Mouse (Mus musculus): ENCODE data around the gene Cnnm1. TPM values are rescaled to one million over a fixed set of nuclear protein-coding genes. Genes with fewer than 3 reads are reported as not detected.

Cnnm1 gene
- polyA plus RNA-seq, 1 experiment: not detected

GRCm38 (mm10) chr19:43465076-43465475, 24.8 kb downstream of the Cnnm1 start:
- Histone ChIP-seq H3K4me3 (no peak overlapping the region), H3K4me2 (ENCODE audit: low read depth) (no peak overlapping the region), H3K79me2 (ENCODE audit: control insufficient read depth, insufficient read depth) (no peaks in the 10 kb centered on the region), H3K36me3 (ENCODE audit: control insufficient read depth, insufficient read depth) (no peaks in the 10 kb centered on the region), H3ac (ENCODE audit: control insufficient read depth, insufficient read length) (no peak overlapping the region), H3K27me3 (ENCODE audit: control insufficient read depth, insufficient read depth, insufficient read length) (peaks cover 41% of the 10 kb centered on the region)
- TF ChIP-seq MYOG (IDR thresholded peaks at IDR 0.05; ENCODE audit: control insufficient read depth in 1 of 3, insufficient read depth in 1 of 3, insufficient read length in 2 of 3, low read depth in 2 of 3) (no peak), USF1 (IDR thresholded peaks at IDR 0.05; ENCODE audit: low read depth) (no peak), SRF (IDR thresholded peaks at IDR 0.05; ENCODE audit: control insufficient read depth, insufficient read length, low read depth) (no peak), POLR2A (IDR thresholded peaks at IDR 0.05; ENCODE audit: insufficient read length, low read depth) (no peak), TCF3 (IDR thresholded peaks at IDR 0.05; ENCODE audit: insufficient read length, low read depth) (no peak), TCF12 (IDR thresholded peaks at IDR 0.05; ENCODE audit: insufficient read depth, poor library complexity, severe bottlenecking) (no peak), POLR2AphosphoS2 (IDR thresholded peaks at IDR 0.05; ENCODE audit: insufficient read length, low read depth) (no peak), MAX (IDR thresholded peaks at IDR 0.05; ENCODE audit: low read depth) (no peak), REST (IDR thresholded peaks at IDR 0.05; ENCODE audit: insufficient read depth, insufficient read length) (no peak), E2F4 (IDR thresholded peaks at IDR 0.05; ENCODE audit: insufficient read depth) (no peak), CEBPB (IDR thresholded peaks at IDR 0.05; ENCODE audit: insufficient read depth, poor library complexity, severe bottlenecking) (no peak), MYOD1 (IDR thresholded peaks at IDR 0.05; ENCODE audit: control insufficient read depth in 1 of 3, insufficient read length in 2 of 3, low read depth in 2 of 3) (no peak)

- H3K36me3 ChIP-seq (ENCODE audit: control insufficient read depth, insufficient read depth): no peaks in the 10 kb centered on the region
- H3ac ChIP-seq (ENCODE audit: control insufficient read depth, insufficient read length): no peak overlapping the region
- peaks cover 44% of the 10 kb centered on the region for H3K27me3 ChIP-seq (ENCODE audit: control insufficient read depth, insufficient read depth, insufficient read length)
- TF ChIP-seq POLR2AphosphoS2 (IDR thresholded peaks at IDR 0.05; ENCODE audit: insufficient read length, low read depth) (no peak), SRF (IDR thresholded peaks at IDR 0.05; ENCODE audit: control insufficient read depth, insufficient read length, low read depth) (no peak), REST (IDR thresholded peaks at IDR 0.05; ENCODE audit: insufficient read depth, insufficient read length) (no peak), TCF3 (IDR thresholded peaks at IDR 0.05; ENCODE audit: insufficient read length, low read depth) (no peak), USF1 (IDR thresholded peaks at IDR 0.05; ENCODE audit: low read depth) (no peak), MYOG (IDR thresholded peaks at IDR 0.05; ENCODE audit: control insufficient read depth in 1 of 3, insufficient read depth in 1 of 3, insufficient read length in 2 of 3, low read depth in 2 of 3) (no peak), POLR2A (IDR thresholded peaks at IDR 0.05; ENCODE audit: insufficient read length, low read depth) (no peak), E2F4 (IDR thresholded peaks at IDR 0.05; ENCODE audit: insufficient read depth) (no peak), MYOD1 (IDR thresholded peaks at IDR 0.05; ENCODE audit: control insufficient read depth in 1 of 3, insufficient read length in 2 of 3, low read depth in 2 of 3) (no peak), CEBPB (IDR thresholded peaks at IDR 0.05; ENCODE audit: insufficient read depth, poor library complexity, severe bottlenecking) (no peak), MAX (IDR thresholded peaks at IDR 0.05; ENCODE audit: low read depth) (no peak), TCF12 (IDR thresholded peaks at IDR 0.05; ENCODE audit: insufficient read depth, poor library complexity, severe bottlenecking) (no peak)
- H3K4me2 ChIP-seq (ENCODE audit: low read depth): no peak overlapping the region
- no peak overlapping the region for H3K4me3 ChIP-seq
- H3K79me2 ChIP-seq (ENCODE audit: control insufficient read depth, insufficient read depth): no peaks in the 10 kb centered on the region
Measured at GRCm38 (mm10) chr19:43465601-43466255, 25.5 kb downstream of the Cnnm1 start.

- no peak overlapping the region for H3ac ChIP-seq (ENCODE audit: control insufficient read depth, insufficient read length)
- no peaks in the 10 kb centered on the region for H3K79me2 ChIP-seq (ENCODE audit: control insufficient read depth, insufficient read depth)
- TF ChIP-seq REST (IDR thresholded peaks at IDR 0.05; ENCODE audit: insufficient read depth, insufficient read length) (no peak), TCF3 (IDR thresholded peaks at IDR 0.05; ENCODE audit: insufficient read length, low read depth) (no peak), CEBPB (IDR thresholded peaks at IDR 0.05; ENCODE audit: insufficient read depth, poor library complexity, severe bottlenecking) (no peak), E2F4 (IDR thresholded peaks at IDR 0.05; ENCODE audit: insufficient read depth) (no peak), MYOG (IDR thresholded peaks at IDR 0.05; ENCODE audit: control insufficient read depth in 1 of 3, insufficient read depth in 1 of 3, insufficient read length in 2 of 3, low read depth in 2 of 3) (no peak), SRF (IDR thresholded peaks at IDR 0.05; ENCODE audit: control insufficient read depth, insufficient read length, low read depth) (no peak), USF1 (IDR thresholded peaks at IDR 0.05; ENCODE audit: low read depth) (no peak), MYOD1 (IDR thresholded peaks at IDR 0.05; ENCODE audit: control insufficient read depth in 1 of 3, insufficient read length in 2 of 3, low read depth in 2 of 3) (no peak), POLR2A (IDR thresholded peaks at IDR 0.05; ENCODE audit: insufficient read length, low read depth) (no peak), MAX (IDR thresholded peaks at IDR 0.05; ENCODE audit: low read depth) (no peak)
- no peak overlapping the region for H3K4me3 ChIP-seq
- peaks cover 64% of the 10 kb centered on the region for H3K27me3 ChIP-seq (ENCODE audit: control insufficient read depth, insufficient read depth, insufficient read length)
- H3K4me2 ChIP-seq (ENCODE audit: low read depth): no peak overlapping the region
- H3K36me3 ChIP-seq (ENCODE audit: control insufficient read depth, insufficient read depth): no peaks in the 10 kb centered on the region
Measured at GRCm38 (mm10) chr19:43467927-43468685, 27.9 kb downstream of the Cnnm1 start.

GRCm38 (mm10) chr19:43469333-43469732, 29.1 kb downstream of the Cnnm1 start:
- Histone ChIP-seq H3K36me3 (ENCODE audit: control insufficient read depth, insufficient read depth) (no peaks in the 10 kb centered on the region), H3K27me3 (ENCODE audit: control insufficient read depth, insufficient read depth, insufficient read length) (peaks cover 54% of the 10 kb centered on the region), H3K4me3 (no peak overlapping the region), H3ac (ENCODE audit: control insufficient read depth, insufficient read length) (no peak overlapping the region), H3K4me2 (ENCODE audit: low read depth) (no peak overlapping the region), H3K79me2 (ENCODE audit: control insufficient read depth, insufficient read depth) (no peaks in the 10 kb centered on the region)
- TF ChIP-seq POLR2A (IDR thresholded peaks at IDR 0.05; ENCODE audit: insufficient read length, low read depth) (no peak), USF1 (IDR thresholded peaks at IDR 0.05; ENCODE audit: low read depth) (no peak), REST (IDR thresholded peaks at IDR 0.05; ENCODE audit: insufficient read depth, insufficient read length) (no peak), MYOG (IDR thresholded peaks at IDR 0.05; ENCODE audit: control insufficient read depth in 1 of 3, insufficient read depth in 1 of 3, insufficient read length in 2 of 3, low read depth in 2 of 3) (no peak), CEBPB (IDR thresholded peaks at IDR 0.05; ENCODE audit: insufficient read depth, poor library complexity, severe bottlenecking) (no peak)
